Mouse (Mus musculus) CD8-positive naive resting alpha-beta T cell, adult 2 months (primary cell): Measurements from ENCODE around the gene Zfp605.
"Not testable (repeated sequence)": the region's sequence is repeated elsewhere in the genome, so short reads cannot be mapped to it uniquely, and the experiment has no call there.

Experiments
- DNase-seq, 2 experiments: peaks; one replicate each; pipeline ENCODE4 v3.0.0; 2022; ENCODE audit warnings: low read depth in 2 of 2, low spot score in 2 of 2

The Zfp605 gene

GRCm38 (mm10) chr5:110109991-110110441 is at the start of gene Zfp605:
Gene Zfp605, plus strand, starts transcription at chr5:110110092.
- peak; percentile 73 to 74 for DNase-seq

GRCm38 (mm10) chr5:110072413-110072812 is 37.5 kb upstream of the Zfp605 start, which contains the start of gene Gm17655:
Gene Gm17655, minus strand, starts transcription at chr5:110072513.
- not testable (repeated sequence) for DNase-seq

DNA sequence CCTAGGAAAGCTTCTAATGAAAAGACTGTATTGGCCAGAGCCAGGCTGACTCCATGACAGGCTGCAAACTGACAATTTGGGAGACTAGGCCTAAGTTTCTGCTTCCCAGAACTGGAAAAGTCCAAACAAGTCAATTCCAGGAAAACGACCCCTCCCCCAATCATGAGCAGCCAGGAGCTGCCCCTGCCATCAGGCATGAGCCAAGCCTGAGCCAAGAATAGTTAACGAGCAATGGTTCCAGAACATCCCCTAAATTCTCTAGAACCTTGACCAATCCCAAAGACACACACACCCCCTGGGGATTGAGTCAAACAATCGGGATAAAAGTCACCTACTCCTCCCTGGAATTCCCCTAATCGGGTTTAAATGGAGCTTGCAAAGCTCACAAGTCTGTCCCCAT is 26.9 kb upstream of the Zfp605 start:
- DNase-seq, result no peak

DNA sequence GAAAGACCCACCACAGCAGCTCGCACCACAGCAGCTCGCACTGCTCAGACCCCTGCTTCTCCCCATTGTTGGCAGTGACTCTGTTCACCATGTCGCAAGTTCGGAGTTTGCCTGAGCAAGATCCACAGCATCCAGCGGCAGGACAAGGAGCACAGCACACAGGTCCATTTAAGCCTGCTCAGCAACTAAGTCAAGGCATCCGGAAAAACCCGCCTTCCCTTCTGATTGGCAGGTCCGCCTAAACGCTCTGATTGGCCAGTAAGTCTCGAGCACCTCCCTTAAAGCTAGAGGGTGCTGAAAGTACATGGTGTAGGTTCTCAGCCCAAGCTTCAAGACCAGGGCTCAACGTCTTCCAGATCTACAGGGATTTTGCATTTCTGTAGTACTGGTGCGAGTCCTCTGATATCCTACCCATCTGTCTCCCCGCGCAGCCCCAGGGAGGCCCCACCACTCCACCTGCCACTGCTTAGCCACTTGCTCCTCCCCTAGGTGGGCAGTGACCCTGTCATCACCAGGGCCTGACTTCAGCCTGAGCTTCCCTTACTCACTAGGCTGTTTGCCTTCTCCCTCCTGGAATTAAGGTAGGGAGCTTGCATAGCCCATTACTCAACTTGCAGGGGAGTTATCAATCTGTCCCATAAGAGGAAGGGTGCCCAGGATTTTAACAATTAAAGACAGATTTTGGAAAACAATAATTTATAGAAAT is 23.6 kb upstream of the Zfp605 start:
- no peak for DNase-seq

DNA sequence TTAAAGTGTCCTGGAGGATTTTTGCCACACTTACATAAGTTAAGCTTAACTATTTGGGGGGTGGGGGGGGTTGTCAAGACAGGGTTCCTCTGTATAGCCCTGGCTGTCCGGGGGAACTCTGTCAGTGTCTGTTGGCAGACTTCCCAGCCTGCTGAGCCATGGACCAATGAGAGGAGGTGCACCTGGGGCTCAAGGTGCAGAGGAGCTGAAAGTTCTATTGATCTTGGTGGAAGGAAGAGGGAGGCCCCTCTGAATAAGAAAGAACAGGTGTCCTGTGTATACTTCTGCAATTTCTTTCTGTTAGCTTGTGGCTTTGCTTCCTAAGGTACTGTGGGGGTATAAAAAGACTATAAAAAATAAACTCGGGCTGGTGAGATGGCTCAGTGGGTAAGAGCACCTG is 18.3 kb upstream of the Zfp605 start:
- DNase-seq, result no peak

DNA sequence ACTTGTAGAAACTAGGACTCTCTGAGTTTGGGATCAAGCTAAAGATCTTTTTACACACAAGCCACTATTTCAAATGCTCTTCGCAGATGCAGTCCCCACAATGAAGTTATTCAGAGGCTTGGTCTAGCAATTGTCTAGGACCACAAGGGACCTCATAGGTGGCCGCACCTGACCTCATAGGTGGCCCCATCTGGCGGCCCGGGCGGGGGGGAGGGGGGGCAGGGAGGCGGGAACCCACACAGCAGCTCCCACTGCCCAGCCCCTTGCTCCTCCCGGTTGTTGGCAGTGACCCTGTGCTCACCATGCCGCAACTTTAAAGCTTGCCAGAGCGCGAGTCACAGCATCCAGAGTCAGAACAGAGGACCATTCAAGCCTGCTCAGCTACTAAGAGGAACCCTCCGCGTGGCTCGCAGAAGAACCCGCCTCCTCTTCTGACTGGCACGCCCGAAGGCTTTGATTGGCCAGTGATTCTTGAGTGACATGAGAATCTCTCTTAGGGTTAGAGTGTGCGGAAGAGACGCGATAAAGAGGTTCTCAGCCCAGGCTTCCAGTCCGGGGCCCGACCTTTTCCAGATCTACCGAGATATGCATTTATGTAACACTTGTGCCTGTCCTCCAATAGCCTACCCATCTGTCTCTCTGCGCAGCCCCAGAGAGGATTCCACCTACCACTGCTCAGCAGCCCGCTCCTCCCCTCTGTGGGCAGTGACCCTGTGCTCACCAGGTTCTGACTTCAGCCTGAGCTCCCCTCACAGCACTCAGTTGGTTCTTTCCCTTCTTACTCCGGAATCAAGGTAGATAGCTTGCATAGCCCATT is 15.7 kb upstream of the Zfp605 start, which contains the start of gene Gm35315:
Gene Gm35315, minus strand, starts transcription at position 391 of the 817 bp plus-strand sequence.
- DNase-seq, result peak; percentile 71 to 81

DNA sequence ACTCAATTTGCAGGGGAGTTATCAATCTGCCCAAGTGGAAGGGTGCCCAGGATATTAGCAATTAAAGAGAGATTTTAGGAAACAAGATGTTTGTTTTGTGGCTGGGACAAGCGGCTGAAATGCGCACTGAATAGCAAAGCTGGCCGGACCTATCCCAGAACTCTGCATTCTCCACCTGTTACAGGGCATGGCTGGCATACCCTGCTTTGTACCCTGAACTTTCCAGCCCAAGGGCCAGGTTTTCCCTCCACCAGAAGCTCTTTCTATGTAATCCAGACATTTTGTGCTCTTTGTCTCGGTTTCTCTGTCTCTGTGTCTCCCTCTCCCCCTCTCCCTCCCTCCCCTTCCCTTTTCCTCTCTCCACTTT is 15.1 kb upstream of the Zfp605 start:
- DNase-seq, result no peak

DNA sequence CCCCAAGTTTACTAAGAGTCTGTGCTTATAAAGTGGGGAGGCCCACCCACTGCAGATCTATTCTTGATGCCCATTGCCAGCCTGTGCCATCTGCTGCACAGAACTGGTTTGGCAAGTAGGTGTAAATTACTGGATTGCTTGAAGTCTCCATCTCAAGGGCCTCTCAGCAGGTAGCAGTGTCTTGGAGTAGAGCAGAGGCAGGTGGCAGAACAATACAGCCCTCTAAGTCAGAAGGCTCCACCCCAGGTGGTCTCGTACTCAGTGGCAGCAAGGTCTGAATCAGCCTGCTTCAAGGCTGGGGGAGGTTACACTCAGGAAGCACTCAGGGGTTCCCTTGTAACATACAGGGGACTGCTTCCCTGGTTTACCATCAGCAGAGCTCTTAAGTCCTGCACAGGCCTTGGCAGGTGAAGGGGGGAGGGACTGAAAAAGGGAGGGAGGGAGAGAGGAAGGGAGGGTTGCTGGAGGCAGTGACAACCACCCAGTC is 10.9 kb upstream of the Zfp605 start:
- DNase-seq, result no peak

- no peak for DNase-seq
These were observed 10.0 kb upstream of the Zfp605 start, which contains the start of gene Plcxd1 for GRCm38 (mm10) chr5:110099656-110100580. Gene Plcxd1, plus strand, starts transcription at chr5:110099969.

GRCm38 (mm10) chr5:110100921-110101631 is 8.8 kb upstream of the Zfp605 start:
- DNase-seq, result peak; percentile 29 to 50

DNA sequence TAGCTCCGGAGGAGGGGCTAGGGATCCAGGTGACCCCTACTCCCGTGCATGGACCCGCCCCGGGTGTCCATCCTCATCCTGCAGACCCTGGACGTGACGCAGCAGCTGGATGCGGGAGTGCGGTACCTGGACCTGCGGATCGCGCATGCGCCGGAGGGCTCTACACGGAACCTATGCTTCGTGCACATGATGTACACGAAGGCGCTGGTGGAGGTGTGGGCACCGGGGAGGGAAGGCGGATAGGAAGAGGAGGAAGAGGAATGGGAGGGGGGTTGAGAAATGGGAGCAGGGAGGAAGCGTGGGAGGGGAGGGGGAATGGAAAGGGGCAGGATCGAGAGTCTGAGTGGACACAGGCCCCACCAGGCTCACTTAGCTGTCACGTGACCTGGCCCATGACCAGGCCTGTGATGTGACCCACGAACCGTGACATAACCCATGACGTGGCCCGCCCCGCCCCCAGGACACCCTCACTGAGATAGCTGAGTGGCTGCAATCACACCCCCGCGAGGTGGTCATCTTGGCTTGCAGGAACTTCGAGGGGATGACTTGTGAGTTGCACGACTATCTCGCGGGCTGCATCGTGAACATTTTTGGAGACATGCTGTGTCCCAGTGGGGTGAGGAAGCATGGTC is 8.1 kb upstream of the Zfp605 start:
- DNase-seq, result no peak

DNA sequence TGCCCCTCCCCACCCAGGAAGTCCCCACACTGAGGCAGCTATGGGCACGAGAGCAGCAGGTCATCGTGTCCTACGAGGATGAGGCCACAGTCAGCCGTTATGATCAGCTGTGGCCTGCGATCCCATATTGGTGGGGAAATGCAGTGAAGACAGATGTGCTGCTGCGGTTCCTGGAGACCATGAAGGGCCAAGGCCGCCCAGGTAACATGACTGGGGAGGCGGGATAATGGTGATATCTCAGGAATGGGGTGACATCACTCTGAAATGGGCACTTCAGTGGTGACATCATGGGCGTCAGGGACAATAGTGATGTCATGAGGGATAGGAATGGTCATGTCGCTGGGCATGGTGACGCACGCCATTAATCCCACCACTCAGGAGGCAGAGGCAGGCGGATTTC is 7.5 kb upstream of the Zfp605 start:
- DNase-seq, result no peak

DNA sequence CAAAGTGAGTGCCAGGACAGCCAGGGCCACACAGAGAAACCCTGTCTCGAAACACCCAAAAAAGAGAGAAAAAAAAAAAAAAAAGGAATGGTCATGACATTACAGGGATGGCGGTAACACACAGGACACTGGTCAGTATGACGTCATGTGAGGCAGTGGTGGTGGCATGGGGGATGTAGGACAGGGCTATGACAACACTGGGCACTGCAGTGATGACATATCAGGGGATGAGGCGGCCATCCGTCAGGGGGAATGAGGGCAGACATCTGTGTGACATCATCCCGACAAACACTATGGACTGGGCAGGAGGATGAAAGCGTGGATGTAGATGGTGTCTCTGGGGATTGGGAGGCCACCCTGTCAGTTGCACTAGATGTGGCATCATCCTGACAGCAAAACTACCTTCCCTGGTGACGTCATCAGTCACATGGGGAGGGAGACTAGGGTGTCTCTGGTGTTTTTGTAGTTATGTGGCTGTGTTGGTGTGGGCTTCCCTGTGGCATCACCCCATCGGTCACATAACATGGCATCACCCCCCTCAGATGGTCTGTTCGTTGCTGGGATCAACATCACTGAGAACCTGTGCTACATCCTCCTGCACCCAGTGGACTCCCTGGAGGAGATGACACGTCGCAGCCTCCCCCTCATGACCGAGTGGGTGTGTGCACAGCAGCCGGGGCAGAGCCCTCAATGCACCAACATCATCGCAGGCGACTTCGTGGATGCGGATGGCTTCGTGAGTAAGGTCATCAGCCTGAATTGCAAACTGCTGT is 6.9 kb upstream of the Zfp605 start:
- DNase-seq, result no peak

DNA sequence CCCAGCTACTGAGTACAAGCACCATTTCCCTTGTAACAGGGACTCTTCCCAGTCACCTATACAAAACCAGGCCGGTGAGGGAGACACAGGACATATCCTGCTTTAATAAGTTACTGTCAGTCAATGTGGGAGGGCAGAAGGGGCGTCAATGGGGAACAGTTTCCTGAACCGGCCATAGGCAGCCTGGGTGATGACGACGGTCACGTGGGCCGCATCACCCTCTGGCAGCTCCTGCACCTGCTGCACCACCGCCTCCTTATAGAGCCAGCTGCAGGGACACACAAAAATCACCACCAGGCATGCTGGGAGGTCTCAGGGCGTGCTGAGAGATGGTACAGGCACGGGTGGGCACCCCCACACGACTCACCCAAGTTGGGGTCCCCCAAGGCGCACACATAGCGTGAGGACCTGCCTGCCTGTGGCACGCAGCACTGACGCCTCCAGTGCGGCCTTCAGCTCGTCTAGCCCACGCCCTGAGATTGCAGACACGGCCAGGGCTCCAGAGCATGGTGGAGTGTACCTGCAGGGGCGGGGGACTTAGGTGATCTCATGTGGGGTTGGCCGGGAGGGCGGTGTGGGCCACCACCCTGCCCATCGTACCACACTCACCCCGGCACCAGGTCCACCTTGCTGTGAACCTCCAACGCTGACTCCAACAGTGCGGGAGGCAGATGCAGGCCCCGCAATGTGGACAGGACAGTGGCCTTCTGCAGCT is 5.8 kb upstream of the Zfp605 start:
- no peak for DNase-seq

GRCm38 (mm10) chr5:110104616-110105380 is 5.1 kb upstream of the Zfp605 start:
- DNase-seq, result no peak

GRCm38 (mm10) chr5:110106140-110106871 is 3.6 kb upstream of the Zfp605 start:
- DNase-seq, result no peak
